Mouse (Mus musculus) liver, embryonic 15.5 days (tissue): ENCODE data around the gene Dll4. TPM values are rescaled to one million over a fixed set of nuclear protein-coding genes. Genes with fewer than 3 reads are reported as not detected.

ENCODE experiments used
- ATAC-seq: fragments of 200-750 bp; cut with Nextera tagmentation; 2 replicates; pipeline ENCODE4 v1.8.0; 2017; ENCODE audit warnings: moderate number of reproducible peaks, mild to moderate bottlenecking, moderate library complexity; ENCODE audit not compliant: insufficient read depth
- H3K27ac ChIP-seq: fragments of 300-500 bp; sonication (generic); replicated peaks from 2 replicates; pipeline ENCODE4 v1.5.1; 2015; ENCODE audit warnings: mild to moderate bottlenecking, inconsistent platforms
- H3K27me3 ChIP-seq: fragments of 300-500 bp; sonication (generic); 2 replicates; pipeline ENCODE4 v1.6.1; 2015; ENCODE audit warnings: mild to moderate bottlenecking, inconsistent platforms
- H3K36me3 ChIP-seq: fragments of 300-500 bp; sonication (generic); replicated peaks from 2 replicates; pipeline ENCODE4 v1.6.1; 2015; ENCODE audit warnings: moderate library complexity, mild to moderate bottlenecking, inconsistent platforms
- H3K4me1 ChIP-seq: fragments of 300-500 bp; sonication (generic); replicated peaks from 2 replicates; pipeline ENCODE4 v1.6.1; 2015; ENCODE audit warnings: inconsistent platforms
- H3K4me2 ChIP-seq: fragments of 300-500 bp; sonication (generic); 2 replicates; pipeline ENCODE4 v1.6.1; 2015; ENCODE audit warnings: moderate library complexity, mild to moderate bottlenecking, inconsistent platforms
- H3K4me3 ChIP-seq: fragments of 300-500 bp; sonication (generic); replicated peaks from 2 replicates; pipeline ENCODE4 v1.5.1; 2015; ENCODE audit warnings: mild to moderate bottlenecking, inconsistent platforms
- H3K9ac ChIP-seq: fragments of 300-500 bp; sonication (generic); 2 replicates; pipeline ENCODE4 v1.6.1; 2015; ENCODE audit warnings: moderate library complexity, mild to moderate bottlenecking, inconsistent platforms
- H3K9me3 ChIP-seq: fragments of 300-500 bp; sonication (generic); replicated peaks from 2 replicates; pipeline ENCODE4 v1.6.1; 2016; ENCODE audit warnings: inconsistent platforms
- WGBS: fragments of 180-500 bp; shearing (Covaris S2); methylation state at CpG from one replicate; pipeline ENCODE4 v1.1.7; 2015; ENCODE audit warnings: mixed read lengths; ENCODE audit not compliant: insufficient replicate concordance; 5-methylcytosine and 5-hydroxymethylcytosine counted together
- polyA plus RNA-seq: library from polyadenylated mRNA; unstranded; fragments of >200 nt; fragmentation: Nextera tagmentation; extraction: Ambion mirVana; gene quantifications from 2 replicates; pipeline ENCODE4 v1.2.1, GENCODE M21; 2015

The Dll4 gene
- polyA plus RNA-seq, 1 experiment from 2014 or later = 1.9 TPM

DNA sequence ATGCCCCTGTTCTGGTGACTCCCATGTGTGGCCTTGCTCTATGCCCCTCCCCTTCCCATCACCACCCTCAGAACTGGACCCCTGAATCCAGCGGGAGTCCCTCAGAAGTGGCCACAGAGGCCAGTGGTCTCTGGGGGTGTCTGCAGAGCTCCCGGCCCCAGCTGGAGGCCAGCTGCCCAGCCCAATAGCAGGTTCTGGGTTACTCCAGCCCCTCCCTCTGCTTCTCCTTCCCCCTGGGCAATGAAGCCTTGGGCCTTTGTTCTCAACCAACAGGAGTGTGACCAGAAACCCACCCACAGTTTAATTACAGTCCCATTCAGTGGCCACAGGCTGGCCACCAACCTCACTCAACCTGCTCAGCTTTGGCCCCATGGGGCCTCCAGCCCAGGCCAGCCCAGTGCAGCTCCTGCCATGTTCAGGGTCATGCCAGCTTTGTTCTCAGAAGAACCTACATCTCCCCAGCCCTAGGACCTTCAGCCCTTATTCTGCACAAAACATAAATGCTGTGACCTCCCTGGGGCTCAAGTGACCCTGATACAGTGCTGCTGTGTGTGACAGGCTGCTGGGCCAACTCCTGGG is 13.1 kb upstream of the Dll4 start:
- ATAC-seq = no peak
- 74% methylated on average over 2 of the region's 2 CpGs for WGBS
- peaks cover 3% of the 10 kb centered on the region; the same call in 1 of the 2 replicates for H3K27me3 ChIP-seq
- H3K4me1 ChIP-seq = no peaks in the 10 kb centered on the region
- H3K27ac ChIP-seq = 0 out of 2 replicates have a peak overlapping the region, but pooled peaks have one; percentile 9
- no peaks in the 10 kb centered on the region for H3K9me3 ChIP-seq
- no peak overlapping the region for H3K4me3 ChIP-seq
- no peaks in the 10 kb centered on the region for H3K36me3 ChIP-seq
- no peak overlapping the region for H3K9ac ChIP-seq
- no peak overlapping the region for H3K4me2 ChIP-seq

DNA sequence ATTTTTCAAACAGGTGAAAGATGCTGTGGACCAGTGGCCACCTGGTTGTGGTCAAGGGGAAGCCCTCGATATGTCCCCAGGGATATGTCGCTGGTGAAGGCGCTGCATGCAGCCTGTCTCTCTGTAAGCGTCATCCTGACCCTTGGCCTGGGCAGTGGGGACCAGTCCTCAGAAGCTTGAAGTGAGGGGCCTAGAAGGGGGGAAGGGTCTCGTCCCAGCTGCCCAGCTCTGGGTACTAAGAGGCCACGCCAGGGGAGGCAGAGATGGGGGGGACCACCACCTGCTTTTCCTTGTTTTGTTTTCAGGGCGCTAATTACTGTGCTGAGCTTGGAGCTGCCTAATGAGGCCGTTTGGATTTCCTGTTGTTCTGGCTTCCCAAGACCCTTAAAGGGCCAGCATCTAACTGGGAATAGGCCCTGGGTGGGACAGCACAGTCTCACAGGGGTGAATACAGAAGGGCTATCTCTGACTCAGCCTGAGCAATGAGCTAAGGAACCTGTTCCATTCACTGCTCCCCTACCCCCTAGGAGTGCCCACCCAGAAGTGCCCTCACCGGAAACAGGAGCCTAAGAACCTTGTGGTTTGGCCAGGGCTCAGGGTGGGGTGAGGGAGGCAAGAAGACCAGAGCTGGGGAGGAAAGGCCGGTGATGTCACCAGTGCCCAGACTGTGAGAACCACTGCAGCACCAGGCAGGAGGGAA is 11.7 kb upstream of the Dll4 start:
- Histone ChIP-seq H3K27me3 (peaks cover 3% of the 10 kb centered on the region; the same call in 1 of the 2 replicates), H3K36me3 (no peaks in the 10 kb centered on the region), H3K27ac (no peak overlapping the region), H3K4me1 (peaks cover 7% of the 10 kb centered on the region), H3K9ac (no peak overlapping the region), H3K4me2 (no peak overlapping the region), H3K9me3 (no peaks in the 10 kb centered on the region), H3K4me3 (no peak overlapping the region)
- no peak for ATAC-seq
- WGBS = 44% methylated on average over 10 of the region's 10 CpGs

DNA sequence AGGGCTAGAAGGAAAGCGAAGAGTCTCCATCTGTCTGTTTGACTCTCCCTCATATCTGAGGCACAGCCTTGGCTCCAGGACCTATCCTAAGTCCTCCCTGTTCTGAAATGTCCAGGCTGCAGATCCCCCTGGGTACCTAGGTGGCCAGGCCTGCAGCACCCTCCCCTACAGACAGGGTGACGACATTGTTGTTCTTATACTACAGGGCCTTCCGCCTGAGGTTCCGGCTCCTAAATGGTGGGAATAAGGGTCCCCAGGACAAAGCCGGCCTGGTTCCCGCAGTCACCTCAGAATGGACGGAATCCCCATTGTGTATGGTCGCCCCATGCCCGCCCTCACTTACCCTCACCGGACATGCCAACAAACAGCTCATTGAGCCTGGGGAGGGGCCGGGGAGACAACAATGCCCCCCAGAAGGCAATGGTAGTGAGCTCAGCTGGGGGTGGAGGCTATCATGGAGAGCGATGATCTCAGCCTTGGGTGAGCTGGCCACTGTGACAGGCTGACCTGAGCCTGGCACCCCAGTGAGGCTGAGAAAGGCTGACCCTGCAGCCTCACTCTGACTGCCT is 10.8 kb upstream of the Dll4 start:
- Histone ChIP-seq H3K27me3 (peaks cover 3% of the 10 kb centered on the region; the same call in 1 of the 2 replicates), H3K4me3 (no peak overlapping the region), H3K27ac (no peak overlapping the region), H3K9me3 (no peaks in the 10 kb centered on the region), H3K4me2 (no peak overlapping the region), H3K36me3 (no peaks in the 10 kb centered on the region), H3K9ac (no peak overlapping the region), H3K4me1 (peaks cover 7% of the 10 kb centered on the region)
- WGBS = 74% methylated on average over 12 of the region's 12 CpGs
- no peak for ATAC-seq

DNA sequence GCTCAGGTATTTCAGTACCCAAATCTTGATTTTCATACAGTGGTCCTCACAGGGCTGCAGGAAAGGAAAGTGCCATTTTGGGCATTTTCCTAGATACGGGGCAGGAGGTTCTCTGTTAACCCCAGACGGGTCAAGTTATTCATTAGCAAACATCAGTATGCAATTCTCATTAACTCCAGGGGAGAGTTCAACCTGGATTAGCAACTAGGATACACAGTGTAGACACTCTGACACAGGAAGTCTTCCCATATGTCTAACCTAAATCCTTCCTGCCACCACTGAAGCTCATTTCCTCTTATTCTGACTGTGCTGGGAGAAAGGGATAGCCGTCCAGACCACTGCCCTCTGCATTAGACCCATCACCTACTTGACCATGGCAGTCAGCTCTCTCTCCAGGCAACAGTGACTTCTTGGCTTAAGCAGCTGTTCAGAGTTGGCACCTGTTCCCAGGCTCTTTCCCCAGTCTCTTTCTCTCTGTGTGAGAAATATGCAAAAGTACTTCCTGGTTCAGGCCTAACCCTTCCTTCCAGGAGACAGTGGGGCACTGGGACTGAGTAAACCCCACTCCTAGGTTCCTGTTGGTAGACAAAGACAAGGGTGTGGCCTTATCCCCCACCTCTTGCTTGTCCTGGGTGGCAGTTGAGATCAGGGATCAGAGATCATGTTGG is 7.4 kb upstream of the Dll4 start:
- Histone ChIP-seq H3K27ac (no peak overlapping the region), H3K4me2 (no peak overlapping the region), H3K4me1 (peaks cover 39% of the 10 kb centered on the region), H3K36me3 (no peaks in the 10 kb centered on the region), H3K4me3 (no peak overlapping the region), H3K27me3 (peaks cover 34% of the 10 kb centered on the region), H3K9me3 (no peaks in the 10 kb centered on the region), H3K9ac (no peak overlapping the region)
- WGBS = 61% methylated on average over 3 of the region's 3 CpGs
- no peak for ATAC-seq

DNA sequence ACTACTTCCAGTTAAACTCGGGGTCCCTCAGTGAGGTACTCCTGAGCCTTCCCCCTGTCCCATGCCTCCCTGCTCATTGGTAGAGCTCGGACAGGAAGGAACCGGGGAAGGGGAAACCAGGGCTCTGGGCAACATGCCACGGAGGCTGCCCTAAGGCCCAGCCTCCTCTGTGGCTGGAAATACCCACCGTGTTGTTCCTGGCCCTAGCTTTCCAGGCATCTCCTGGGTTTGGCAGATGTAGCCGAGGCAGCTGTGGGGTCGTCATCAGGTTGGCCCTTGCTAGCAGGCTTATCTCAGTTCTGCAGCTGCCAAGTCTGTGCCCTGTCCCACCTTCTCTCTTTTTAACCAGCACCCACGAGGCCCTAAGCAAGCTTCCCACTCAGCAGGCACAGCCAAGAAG is 5.0 kb upstream of the Dll4 start:
- Histone ChIP-seq H3K4me3 (no peak overlapping the region), H3K4me1 (peaks cover 61% of the 10 kb centered on the region), H3K27me3 (peaks cover 55% of the 10 kb centered on the region), H3K9ac (no peak overlapping the region), H3K4me2 (peak overlapping the region; percentile 78), H3K27ac (no peak overlapping the region), H3K36me3 (no peaks in the 10 kb centered on the region), H3K9me3 (no peaks in the 10 kb centered on the region)
- WGBS = 25% methylated on average over 8 of the region's 8 CpGs
- ATAC-seq = peak; percentile 54

DNA sequence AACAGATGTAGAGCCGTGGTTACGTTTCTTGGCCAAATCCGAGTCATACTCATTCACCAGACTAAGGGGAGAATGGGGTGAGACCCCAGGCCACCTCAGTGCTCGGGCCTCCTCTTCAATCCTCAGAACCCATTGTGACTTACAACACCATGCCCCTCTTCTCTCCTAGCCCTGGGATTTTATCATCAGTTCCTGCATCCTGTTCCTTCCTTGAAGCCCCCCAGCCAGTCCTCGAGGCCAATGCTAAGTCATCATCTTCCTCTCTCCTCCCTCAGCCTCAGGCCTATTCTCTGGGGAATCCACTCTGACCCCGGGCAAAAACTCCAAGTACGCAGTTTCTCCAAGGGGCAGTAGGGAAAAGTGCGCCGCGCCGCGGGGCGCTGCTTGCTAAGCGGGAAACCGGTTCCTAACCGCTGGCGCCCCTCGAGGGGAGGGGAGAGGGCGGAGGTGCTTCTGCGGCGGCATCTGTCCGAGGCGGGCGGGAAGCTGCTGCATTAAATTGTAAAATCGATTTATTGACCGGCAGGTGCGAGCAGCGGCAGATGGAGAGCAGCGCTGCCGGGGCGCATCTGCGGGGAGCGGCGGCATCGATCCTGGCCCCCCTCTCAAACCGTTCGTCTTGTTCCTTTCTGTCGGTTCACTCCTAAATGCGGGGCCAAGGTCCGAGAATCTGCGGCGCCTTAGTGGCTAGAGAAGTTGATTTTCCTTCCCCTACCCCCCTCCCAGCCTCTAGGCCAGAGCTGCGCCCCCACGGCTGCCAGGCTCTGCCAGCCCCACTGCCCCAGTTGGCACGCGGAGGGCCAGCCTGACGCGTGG is 3.6 kb upstream of the Dll4 start:
- H3K27me3 ChIP-seq = peaks cover 70% of the 10 kb centered on the region
- H3K36me3 ChIP-seq = no peaks in the 10 kb centered on the region
- H3K27ac ChIP-seq = peak overlapping the region; percentile 61; the same call in 1 of the 2 replicates
- peaks cover 75% of the 10 kb centered on the region for H3K4me1 ChIP-seq
- 3% methylated on average over 48 of the region's 48 CpGs for WGBS
- H3K9me3 ChIP-seq = no peaks in the 10 kb centered on the region
- H3K9ac ChIP-seq = peak overlapping the region; percentile 11; the same call in 1 of the 2 replicates
- ATAC-seq = 0 out of 2 replicates have a peak, but pooled peaks have one; percentile 3
- peak overlapping the region; percentile 78 for H3K4me2 ChIP-seq
- peak overlapping the region; percentile 43 for H3K4me3 ChIP-seq

DNA sequence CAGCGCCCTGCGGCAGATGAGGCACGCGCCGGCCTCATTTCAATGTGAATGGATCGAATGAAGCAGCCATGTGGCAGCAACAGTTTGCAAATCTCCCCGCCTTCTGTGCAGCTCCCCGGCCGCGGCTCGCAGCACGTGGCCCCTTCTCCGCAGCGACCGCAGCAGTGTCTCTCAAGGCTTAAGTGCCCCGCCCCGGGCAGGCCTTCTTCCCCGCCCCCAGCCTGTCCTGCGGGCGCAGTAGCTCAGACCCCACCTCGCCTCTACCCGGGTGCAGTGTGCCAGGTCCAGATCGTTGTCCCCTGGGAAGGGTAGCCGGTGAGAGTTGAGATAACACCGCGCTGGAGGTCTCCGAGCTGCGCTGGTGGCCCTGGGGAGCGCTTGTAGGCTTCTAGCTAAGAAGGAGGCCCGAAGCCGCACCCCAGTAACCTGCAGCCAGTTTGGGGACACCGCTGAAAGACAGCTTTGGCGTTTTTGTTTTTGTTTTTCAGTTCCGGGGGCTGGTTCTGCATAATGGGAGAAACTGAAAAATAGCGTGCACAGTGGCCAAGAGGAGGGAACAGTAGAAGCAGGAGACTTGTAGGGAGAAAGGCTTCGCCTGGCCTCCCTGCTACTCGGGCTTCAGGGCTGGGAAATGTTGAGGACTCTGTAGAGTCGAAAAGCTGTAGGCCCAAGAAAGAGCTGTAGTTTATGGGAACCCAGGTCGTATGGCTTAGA is 2.8 kb upstream of the Dll4 start:
- peak overlapping the region; percentile 11; the same call in 1 of the 2 replicates for H3K9ac ChIP-seq
- ATAC-seq = peak; percentile 64
- H3K27me3 ChIP-seq = peaks cover 77% of the 10 kb centered on the region

DNA sequence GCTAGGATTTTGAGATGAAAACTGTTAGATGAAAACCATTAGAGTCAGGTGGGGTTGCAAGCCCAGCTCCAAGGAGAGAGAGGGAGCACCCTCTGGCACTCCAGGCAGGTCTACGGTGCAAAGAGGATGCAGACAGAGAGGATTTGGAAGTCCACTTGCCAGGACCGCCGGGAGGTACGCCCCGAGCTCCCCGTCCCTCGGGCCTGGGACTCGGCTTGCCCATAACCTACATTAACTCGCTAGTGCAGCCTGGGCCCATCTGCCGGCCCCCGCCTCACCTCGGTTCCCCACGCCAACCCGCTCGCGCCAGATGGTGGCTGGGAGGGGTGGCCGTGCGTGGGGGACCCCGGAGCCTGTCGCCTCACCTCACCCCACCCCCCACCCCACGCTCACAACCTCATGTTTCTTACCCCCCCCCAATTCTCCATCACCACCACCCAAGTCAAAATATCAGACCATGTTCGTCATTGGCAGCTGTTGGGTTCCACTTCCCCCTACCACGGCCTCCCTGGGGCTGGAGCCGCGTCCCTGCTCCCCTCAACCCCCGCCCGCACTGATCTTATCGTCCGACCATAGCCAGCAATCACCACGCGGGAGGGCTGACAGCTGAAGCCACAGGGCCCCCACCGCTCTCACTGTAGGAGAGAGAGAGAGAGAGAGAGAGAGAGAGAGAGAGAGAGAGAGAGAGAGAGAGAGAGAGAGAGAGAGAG is 1.6 kb upstream of the Dll4 start:
- Histone ChIP-seq H3K9me3 (no peaks in the 10 kb centered on the region), H3K27me3 (peaks cover 90% of the 10 kb centered on the region), H3K36me3 (no peaks in the 10 kb centered on the region), H3K4me1 (peaks cover 74% of the 10 kb centered on the region), H3K4me3 (no peak overlapping the region; the same call in 1 of the 2 replicates), H3K9ac (no peak overlapping the region), H3K4me2 (peak overlapping the region; percentile 68), H3K27ac (no peak overlapping the region)
- 9% methylated on average over 32 of the region's 32 CpGs for WGBS
- no peak for ATAC-seq

More for the DNA sequence above, 2.8 kb upstream of the Dll4 start:
- H3K4me1 ChIP-seq = peaks cover 81% of the 10 kb centered on the region
- peak overlapping the region; percentile 78 for H3K4me2 ChIP-seq
- H3K27ac ChIP-seq = peak overlapping the region; percentile 61; the same call in 1 of the 2 replicates
- 7% methylated on average over 39 of the region's 39 CpGs for WGBS
- H3K9me3 ChIP-seq = no peaks in the 10 kb centered on the region
- peak overlapping the region; percentile 43 for H3K4me3 ChIP-seq
- no peaks in the 10 kb centered on the region for H3K36me3 ChIP-seq

DNA sequence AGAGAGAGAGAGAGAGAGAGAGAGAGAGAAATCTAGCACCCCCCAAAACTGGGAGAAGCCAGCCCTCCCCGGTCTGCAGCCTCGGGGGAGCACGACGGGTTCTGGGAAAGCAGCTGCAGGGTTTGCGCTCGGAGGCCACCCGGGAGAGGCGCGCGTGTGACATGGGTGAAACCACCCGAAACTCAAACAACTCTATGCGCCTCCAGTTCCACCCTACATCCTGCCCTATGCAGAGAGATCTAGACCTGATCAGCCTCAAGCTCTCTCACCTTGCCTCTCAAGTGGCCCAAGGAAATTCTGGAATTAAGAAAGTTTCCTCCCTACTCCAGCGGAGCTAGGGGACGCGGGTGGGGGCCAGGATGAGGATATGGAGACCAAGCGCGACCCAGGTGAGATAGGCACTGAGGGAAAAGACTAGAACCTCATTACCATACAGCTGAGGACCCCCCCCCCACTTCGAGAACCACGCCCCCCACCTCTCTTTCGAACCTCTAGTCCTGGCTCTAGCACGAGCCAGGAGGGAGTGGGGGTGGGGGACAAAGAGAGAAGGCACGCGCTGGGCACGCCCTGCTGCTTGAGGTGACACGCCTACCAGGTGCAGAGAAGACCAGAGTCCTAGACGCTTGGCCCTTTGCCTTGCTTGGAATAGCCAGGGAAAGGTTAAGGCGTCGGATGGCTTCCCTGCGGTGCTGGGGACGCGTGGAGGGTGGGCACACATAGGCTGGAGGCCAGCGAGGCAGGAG is 837 bp upstream of the Dll4 start:
- peaks cover 97% of the 10 kb centered on the region for H3K27me3 ChIP-seq
- H3K9me3 ChIP-seq = no peaks in the 10 kb centered on the region
- H3K27ac ChIP-seq = no peak overlapping the region
- peaks cover 74% of the 10 kb centered on the region for H3K4me1 ChIP-seq
- H3K9ac ChIP-seq = no peak overlapping the region
- WGBS = 1% methylated on average over 32 of the region's 32 CpGs
- H3K4me3 ChIP-seq = peak overlapping the region; percentile 48
- ATAC-seq = no peak
- H3K4me2 ChIP-seq = peak overlapping the region; percentile 68
- H3K36me3 ChIP-seq = no peaks in the 10 kb centered on the region
